Mouse (Mus musculus) splenic B cell, adult 2 months (primary cell): ENCODE measurements around the gene Gm10188.

Experiments used
- DNase-seq: peaks from one replicate; pipeline ENCODE4 v3.0.0-alpha.2; 2011; ENCODE audit warnings: low read depth, low spot score
- H3K27me3 ChIP-seq: 2 replicates; pipeline ENCODE4 v1.6.1; 2012; ENCODE audit warnings: mild to moderate bottlenecking, low read length, moderate library complexity, mixed read lengths; ENCODE audit not compliant: control insufficient read depth, poor library complexity, insufficient read depth, severe bottlenecking
- H3K36me3 ChIP-seq: 2 replicates; pipeline ENCODE4 v1.6.1; 2012; ENCODE audit warnings: mild to moderate bottlenecking, low read length, moderate library complexity, mixed read lengths; ENCODE audit not compliant: control insufficient read depth, poor library complexity, insufficient read depth, severe bottlenecking

The Gm10188 gene

GRCm38 (mm10) chr1:132209400-132209799 is 20.2 kb downstream of the Gm10188 start:
- H3K36me3 ChIP-seq, result no peaks in the 10 kb centered on the region
- no peak for DNase-seq
- no peaks in the 10 kb centered on the region for H3K27me3 ChIP-seq

- Histone ChIP-seq H3K36me3 (no peaks in the 10 kb centered on the region), H3K27me3 (no peaks in the 10 kb centered on the region)
- no peak for DNase-seq
These were observed 21.4 kb downstream of the Gm10188 start for GRCm38 (mm10) chr1:132208154-132208553.

- H3K36me3 ChIP-seq, result no peaks in the 10 kb centered on the region
- no peak for DNase-seq
- no peaks in the 10 kb centered on the region for H3K27me3 ChIP-seq
These were observed 22.7 kb downstream of the Gm10188 start for GRCm38 (mm10) chr1:132206828-132207227.

GRCm38 (mm10) chr1:132205958-132206357 is 23.6 kb downstream of the Gm10188 start:
- Histone ChIP-seq H3K27me3 (no peaks in the 10 kb centered on the region), H3K36me3 (no peaks in the 10 kb centered on the region)
- DNase-seq, result no peak

- no peaks in the 10 kb centered on the region for H3K36me3 ChIP-seq
- no peak for DNase-seq
- no peaks in the 10 kb centered on the region; the same call in 1 of the 2 replicates for H3K27me3 ChIP-seq
These were observed 26.8 kb downstream of the Gm10188 start for GRCm38 (mm10) chr1:132202771-132203170.

- no peak for DNase-seq
- Histone ChIP-seq H3K36me3 (no peaks in the 10 kb centered on the region), H3K27me3 (no peaks in the 10 kb centered on the region; the same call in 1 of the 2 replicates)
These were observed 27.6 kb downstream of the Gm10188 start for GRCm38 (mm10) chr1:132201936-132202335.

GRCm38 (mm10) chr1:132201511-132201860 is 28.1 kb downstream of the Gm10188 start:
- Histone ChIP-seq H3K27me3 (no peaks in the 10 kb centered on the region; the same call in 1 of the 2 replicates), H3K36me3 (no peaks in the 10 kb centered on the region)
- DNase-seq, result no peak

- Histone ChIP-seq H3K36me3 (no peaks in the 10 kb centered on the region), H3K27me3 (no peaks in the 10 kb centered on the region; the same call in 1 of the 2 replicates)
- DNase-seq, result no peak
These were observed 28.7 kb downstream of the Gm10188 start for GRCm38 (mm10) chr1:132200562-132201510.

- Histone ChIP-seq H3K36me3 (no peaks in the 10 kb centered on the region), H3K27me3 (no peaks in the 10 kb centered on the region; the same call in 1 of the 2 replicates)
- DNase-seq, result no peak
These were observed 29.6 kb downstream of the Gm10188 start for GRCm38 (mm10) chr1:132199934-132200333.

- Histone ChIP-seq H3K27me3 (no peaks in the 10 kb centered on the region; the same call in 1 of the 2 replicates), H3K36me3 (no peaks in the 10 kb centered on the region)
- DNase-seq, result no peak
These were observed 30.3 kb downstream of the Gm10188 start for GRCm38 (mm10) chr1:132199244-132199643.

- DNase-seq, result no peak
- H3K36me3 ChIP-seq, result no peaks in the 10 kb centered on the region
These were observed 31.0 kb downstream of the Gm10188 start for GRCm38 (mm10) chr1:132198401-132199071.

GRCm38 (mm10) chr1:132197666-132198065 is 31.9 kb downstream of the Gm10188 start:
- Histone ChIP-seq H3K27me3 (no peaks in the 10 kb centered on the region; the same call in 1 of the 2 replicates), H3K36me3 (no peaks in the 10 kb centered on the region)
- no peak for DNase-seq

More at GRCm38 (mm10) chr1:132198401-132199071, 31.0 kb downstream of the Gm10188 start:
- H3K27me3 ChIP-seq, result no peaks in the 10 kb centered on the region; the same call in 1 of the 2 replicates

GRCm38 (mm10) chr1:132196337-132196736 is 33.2 kb downstream of the Gm10188 start:
- Histone ChIP-seq H3K36me3 (no peaks in the 10 kb centered on the region), H3K27me3 (peaks cover 1% of the 10 kb centered on the region; the same call in 1 of the 2 replicates)
- DNase-seq, result no peak

- H3K36me3 ChIP-seq, result no peaks in the 10 kb centered on the region
- DNase-seq, result no peak
- H3K27me3 ChIP-seq, result peaks cover 1% of the 10 kb centered on the region; the same call in 1 of the 2 replicates
These were observed 33.9 kb downstream of the Gm10188 start for GRCm38 (mm10) chr1:132195681-132196080.

GRCm38 (mm10) chr1:132195100-132195499 is 34.5 kb downstream of the Gm10188 start:
- H3K27me3 ChIP-seq, result peaks cover 1% of the 10 kb centered on the region; the same call in 1 of the 2 replicates
- H3K36me3 ChIP-seq, result no peaks in the 10 kb centered on the region
- DNase-seq, result no peak
